In genomic region chr11:7214761-7215160, GRCm38 (mm10) we compare ENCODE assay signal across 8 mouse cellular contexts. TPM values are rescaled to one million over a fixed set of nuclear protein-coding genes. Genes with fewer than 3 reads are reported as not detected.
DNase-seq lines count a peak whose midpoint lies in the region; ATAC-seq lines count a peak whose summit lies in the region.
"Had no signal": no experiment of that assay in that cellular context is flagged by ENCODE, and none has a peak within 500 bp of the region (broad histone marks: within the 10 kb centered on the region; RNA-seq: fewer than 3 reads in every experiment).

No protein-coding gene starts in this region.

- intact Hi-C loops in gastrocnemius, postnatal 14 days (cut with DNase I; ENCODE audit: low total_unique reads) = loop anchor here (5.0 to 10.0 kb wide), 6 partner anchors 123 to 1193 kb away; no protein-coding TSS in a partner anchor

- H3K36me3 ChIP-seq in intestine, embryonic 16.5 days (ENCODE audit: control insufficient read depth, insufficient read depth, low read length) = no peaks in the 10 kb centered on the region
- no peaks in the 10 kb centered on the region for H3K36me3 ChIP-seq in limb, embryonic 10.5 days
- H3K36me3 ChIP-seq in neural tube, embryonic 11.5 days (ENCODE audit: control insufficient read depth, insufficient read depth, low read length) = no peaks in the 10 kb centered on the region

- DNase-seq in R1 (ENCODE audit: low read depth, low spot score) = peak; percentile 74
- peak; percentile 87 for DNase-seq in embryo, embryonic 10 days (ENCODE audit: low spot score)
- DNase-seq in gastrocnemius, postnatal 14 days = peak; percentile 64
- DNase-seq in limb, embryonic 10.5 days (ENCODE audit: low spot score) = peak; percentile 64
- peak; percentile 72 for DNase-seq in neural tube, embryonic 11.5 days (ENCODE audit: low spot score)
- no peak for DNase-seq in adipocyte (ENCODE audit: low spot score)

- peaks cover 11% of the 10 kb centered on the region for H3K4me1 ChIP-seq in intestine, embryonic 16.5 days (ENCODE audit: control insufficient read depth, insufficient read depth, low read length)
- H3K4me1 ChIP-seq in limb, embryonic 10.5 days = peaks cover 43% of the 10 kb centered on the region
- H3K4me1 ChIP-seq in neural tube, embryonic 11.5 days (ENCODE audit: control insufficient read depth, insufficient read depth, low read length) = peaks cover 11% of the 10 kb centered on the region

- no peaks in the 10 kb centered on the region for H3K9me3 ChIP-seq in intestine, embryonic 16.5 days (ENCODE audit: control insufficient read depth, low read length)
- no peaks in the 10 kb centered on the region for H3K9me3 ChIP-seq in limb, embryonic 10.5 days (replicated peaks)
- no peaks in the 10 kb centered on the region for H3K9me3 ChIP-seq in neural tube, embryonic 11.5 days (ENCODE audit: control insufficient read depth, low read length)

- WGBS in intestine, embryonic 16.5 days = 7% methylated on average over 14 of the region's 14 CpGs
- WGBS in limb, embryonic 10.5 days = 8% methylated on average over 14 of the region's 14 CpGs
- WGBS in neural tube, embryonic 11.5 days = 9% methylated on average over 14 of the region's 14 CpGs

- no peak for ATAC-seq in intestine, embryonic 16.5 days
- ATAC-seq in neural tube, embryonic 11.5 days (ENCODE audit: insufficient read depth, low FRiP score, low TSS enrichment) = no peak

- no peak overlapping the region for H3K27ac ChIP-seq in intestine, embryonic 16.5 days (ENCODE audit: low read length)
- H3K27ac ChIP-seq in limb, embryonic 10.5 days = no peak overlapping the region
- H3K27ac ChIP-seq in neural tube, embryonic 11.5 days (ENCODE audit: low read depth, low read length) = no peak overlapping the region

- H3K27me3 ChIP-seq in intestine, embryonic 16.5 days (replicated peaks; ENCODE audit: control insufficient read depth, insufficient read depth, low read length) = peaks cover 34% of the 10 kb centered on the region
- peaks cover 47% of the 10 kb centered on the region for H3K27me3 ChIP-seq in limb, embryonic 10.5 days (ENCODE audit: low read depth, poor library complexity, severe bottlenecking)
- H3K27me3 ChIP-seq in neural tube, embryonic 11.5 days (ENCODE audit: control insufficient read depth, insufficient read depth, low read length) = peaks cover 14% of the 10 kb centered on the region

- 0 out of 2 replicates have a peak overlapping the region, but pooled peaks have one; percentile 64 for H3K4me3 ChIP-seq in intestine, embryonic 16.5 days (ENCODE audit: low read length)
- H3K4me3 ChIP-seq in limb, embryonic 10.5 days = peak overlapping the region; percentile 72; the same call in 1 of the 2 replicates
- peak overlapping the region; percentile 56; the same call in 1 of the 2 replicates for H3K4me3 ChIP-seq in neural tube, embryonic 11.5 days (ENCODE audit: low read depth, low read length)

- no peak overlapping the region for H3K9ac ChIP-seq in intestine, embryonic 16.5 days (ENCODE audit: low read depth, low read length)
- no peak overlapping the region for H3K9ac ChIP-seq in neural tube, embryonic 11.5 days (ENCODE audit: low read length)

- H3K4me2 ChIP-seq in intestine, embryonic 16.5 days (ENCODE audit: low read depth, low read length) = peak overlapping the region; percentile 91
- peak overlapping the region; percentile 86 for H3K4me2 ChIP-seq in neural tube, embryonic 11.5 days (ENCODE audit: low read depth)

RNA-seq across cellular contexts. Expression of gene Igfbp3, which starts 1.0 kb away (rescaled TPM):
- total RNA-seq in gastrocnemius, postnatal 14 days (2021) = 10 to 100 TPM; 58.5 to 67.5 TPM
- 24.0 and 39.8 TPM in 2 replicates for polyA plus RNA-seq in intestine, embryonic 16.5 days (2015; fragmentation: Nextera tagmentation; extraction: Ambion mirVana)
- 37.3 and 51.1 TPM in 2 replicates for polyA plus RNA-seq in limb, embryonic 10.5 days (2016; fragmentation: Nextera tagmentation; extraction: Ambion mirVana)
- 36.4 and 37.4 TPM in 2 replicates for polyA plus RNA-seq in neural tube, embryonic 11.5 days (2014; fragmentation: Nextera tagmentation; extraction: Ambion mirVana)

RNA-seq across cellular contexts. Expression of gene Igfbp1, which starts 17.2 kb away (rescaled TPM):
- not detected for total RNA-seq in gastrocnemius, postnatal 14 days (2021)
- 3.3 and 6.4 TPM in 2 replicates for polyA plus RNA-seq in intestine, embryonic 16.5 days (2015; fragmentation: Nextera tagmentation; extraction: Ambion mirVana)
- polyA plus RNA-seq in limb, embryonic 10.5 days (2016; fragmentation: Nextera tagmentation; extraction: Ambion mirVana) = 0.21 TPM in 1 of 2 replicates, not detected in the other
- polyA plus RNA-seq in neural tube, embryonic 11.5 days (2014; fragmentation: Nextera tagmentation; extraction: Ambion mirVana) = 0.26 and 0.34 TPM in 2 replicates
- total RNA-seq: common myeloid progenitor, adult 5-6 weeks had no signal

RNA-seq across cellular contexts. Expression of gene Gm11985, which starts 26.4 kb away (rescaled TPM):
- total RNA-seq in gastrocnemius, postnatal 14 days (2021) = not detected
- not detected in 2 replicates for polyA plus RNA-seq in intestine, embryonic 16.5 days (2015; fragmentation: Nextera tagmentation; extraction: Ambion mirVana)
- polyA plus RNA-seq in limb, embryonic 10.5 days (2016; fragmentation: Nextera tagmentation; extraction: Ambion mirVana) = not detected in 2 replicates
- polyA plus RNA-seq in neural tube, embryonic 11.5 days (2014; fragmentation: Nextera tagmentation; extraction: Ambion mirVana) = not detected in 2 replicates
- total RNA-seq: common myeloid progenitor, adult 5-6 weeks had no signal
